Mouse (Mus musculus): ENCODE data around the gene Myo15b. TPM values are rescaled to one million over a fixed set of nuclear protein-coding genes. Genes with fewer than 3 reads are reported as not detected.

Myo15b gene
- total RNA-seq (2021) = under 1 TPM in 1 of 2 experiments, not detected in 1; 0.28 TPM

- intact Hi-C loops (cut with DNase I) = no loop called here
- no peak for DNase-seq
These were observed at the start of gene Myo15b for GRCm38 (mm10) chr11:115858354-115858753. Gene Myo15b (plus strand): TSS chr11:115858406.

DNA sequence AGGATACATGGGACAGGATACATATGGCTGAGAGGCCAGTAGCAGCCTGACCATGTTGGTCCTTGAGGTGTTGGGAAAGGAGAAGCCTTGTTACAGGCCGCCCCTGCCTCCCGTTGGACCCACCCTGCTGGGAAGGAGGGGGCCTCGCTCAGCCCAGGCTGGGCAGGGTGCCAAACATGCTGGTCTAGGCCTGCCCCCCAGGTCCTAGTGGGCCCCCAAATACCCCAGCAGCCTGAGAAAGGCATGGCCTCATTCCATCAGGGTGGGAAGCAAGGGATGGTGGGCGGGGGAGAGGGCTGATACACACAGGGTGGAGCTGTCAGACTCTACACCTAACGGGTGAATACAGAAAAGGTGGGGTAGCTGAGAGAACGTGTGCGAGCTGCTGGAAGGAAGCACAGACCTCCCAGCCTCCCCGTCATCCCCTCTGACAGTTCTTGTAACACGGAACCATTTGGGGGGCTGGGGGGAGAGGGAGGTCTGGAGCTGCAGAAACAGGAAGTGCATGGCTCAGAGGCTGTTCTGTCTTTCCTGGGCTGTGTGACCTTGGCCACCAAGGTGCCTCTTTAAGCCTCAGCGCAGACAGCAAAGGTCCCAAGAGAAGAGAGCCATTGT lies 49.4 kb upstream of the Myo15b start:
- intact Hi-C loops (cut with DNase I) = no loop called here
- DNase-seq = peak; percentile 62

DNA sequence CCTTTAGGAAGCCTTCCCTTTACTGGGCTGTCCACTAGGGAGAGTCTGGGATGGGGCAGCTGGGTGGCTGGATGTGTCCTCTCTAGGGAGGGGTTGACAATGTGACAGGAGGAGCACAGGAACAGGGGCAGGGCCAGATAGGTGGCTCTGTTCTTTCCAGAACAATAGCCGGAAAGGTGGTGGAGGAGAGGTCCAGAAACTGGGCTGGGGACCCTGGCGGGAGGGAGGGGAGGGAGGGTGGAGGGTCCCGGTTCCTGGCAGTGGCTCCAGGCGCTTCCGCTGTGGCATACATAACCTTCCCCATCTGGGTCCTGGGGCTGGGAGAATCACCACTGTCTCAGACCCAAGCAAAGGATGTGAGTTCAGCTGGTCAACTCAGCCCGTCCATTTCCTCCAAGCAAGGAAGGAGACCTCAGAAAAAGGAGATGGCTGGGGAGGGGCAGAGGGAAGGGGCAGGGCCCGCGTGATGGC lies 48.9 kb upstream of the Myo15b start:
- DNase-seq = no peak
- intact Hi-C loops (cut with DNase I) = no loop called here

- DNase-seq = peak; percentile 47
- intact Hi-C loops (cut with DNase I) = loop anchor here (5.0 kb wide), 2 partner anchors 43 to 158 kb away; partner anchors contain the start of gene Tmem94
These were observed 47.8 kb upstream of the Myo15b start for GRCm38 (mm10) chr11:115810377-115810776.

DNA sequence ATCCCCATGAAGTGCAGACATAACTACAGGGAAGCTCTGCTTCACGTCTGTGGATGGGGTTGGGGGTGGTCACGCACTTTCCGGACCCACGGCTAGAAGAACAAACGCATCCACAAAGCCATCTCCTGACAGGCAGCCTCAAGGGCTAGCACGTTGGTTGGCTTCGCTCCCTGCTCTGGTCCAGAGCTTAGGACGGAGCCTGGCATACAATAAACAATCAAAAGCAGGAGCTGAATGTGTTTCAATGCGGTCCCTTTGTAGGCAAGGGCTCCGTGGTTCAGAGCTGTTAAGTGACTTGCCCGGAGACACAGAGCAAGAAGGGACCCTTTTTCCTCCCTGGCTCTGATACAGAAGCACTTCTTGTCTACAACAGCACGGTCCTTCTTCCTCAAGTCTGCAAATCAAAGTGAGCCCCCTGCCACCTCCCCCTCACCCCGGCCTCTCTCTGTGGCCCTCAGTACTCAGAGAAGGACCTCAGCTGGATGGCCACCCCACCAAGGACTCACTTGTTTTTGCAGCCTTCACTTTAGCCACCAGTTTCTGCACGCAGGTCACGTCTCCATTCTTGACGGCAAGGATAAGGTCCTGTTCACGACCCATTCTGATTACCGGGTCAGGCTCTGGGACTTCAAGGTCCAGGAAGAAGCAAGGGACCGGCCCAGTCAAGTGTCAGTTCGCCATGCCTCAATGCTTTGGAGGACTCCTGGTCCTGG lies 46.7 kb upstream of the Myo15b start:
- no peak for DNase-seq
- intact Hi-C loops (cut with DNase I) = loop anchor here (5.0 kb wide), 2 partner anchors 44 to 159 kb away; partner anchors contain the start of gene Tmem94

DNA sequence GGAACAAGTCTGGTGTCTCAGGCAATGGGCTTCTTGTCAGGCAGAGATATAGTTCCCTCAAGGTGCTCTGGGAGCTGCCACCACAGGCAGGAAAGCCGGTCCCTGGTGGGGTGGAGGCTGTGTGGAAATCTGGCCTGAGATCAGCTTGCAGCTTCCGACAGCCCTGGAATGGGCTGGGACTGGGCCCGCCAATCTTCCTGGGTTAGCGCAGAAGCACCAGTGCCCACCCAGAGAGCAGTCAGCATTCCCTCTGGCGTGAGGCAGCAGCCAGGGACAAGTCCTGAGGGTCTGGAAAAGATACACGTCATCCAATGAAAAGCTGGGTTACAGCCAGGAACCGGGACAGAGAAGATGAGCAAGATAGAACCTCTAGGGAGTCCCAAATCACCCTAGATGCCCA lies 46.1 kb upstream of the Myo15b start:
- no peak for DNase-seq
- intact Hi-C loops (cut with DNase I) = loop anchor here (5.0 kb wide), 2 partner anchors 45 to 160 kb away; partner anchors contain the start of gene Tmem94

GRCm38 (mm10) chr11:115812533-115813420 lies 45.4 kb upstream of the Myo15b start:
- DNase-seq = peak; percentile 35
- intact Hi-C loops (cut with DNase I) = loop anchor here (5.0 kb wide), 2 partner anchors 45 to 160 kb away; partner anchors contain the start of gene Tmem94

DNA sequence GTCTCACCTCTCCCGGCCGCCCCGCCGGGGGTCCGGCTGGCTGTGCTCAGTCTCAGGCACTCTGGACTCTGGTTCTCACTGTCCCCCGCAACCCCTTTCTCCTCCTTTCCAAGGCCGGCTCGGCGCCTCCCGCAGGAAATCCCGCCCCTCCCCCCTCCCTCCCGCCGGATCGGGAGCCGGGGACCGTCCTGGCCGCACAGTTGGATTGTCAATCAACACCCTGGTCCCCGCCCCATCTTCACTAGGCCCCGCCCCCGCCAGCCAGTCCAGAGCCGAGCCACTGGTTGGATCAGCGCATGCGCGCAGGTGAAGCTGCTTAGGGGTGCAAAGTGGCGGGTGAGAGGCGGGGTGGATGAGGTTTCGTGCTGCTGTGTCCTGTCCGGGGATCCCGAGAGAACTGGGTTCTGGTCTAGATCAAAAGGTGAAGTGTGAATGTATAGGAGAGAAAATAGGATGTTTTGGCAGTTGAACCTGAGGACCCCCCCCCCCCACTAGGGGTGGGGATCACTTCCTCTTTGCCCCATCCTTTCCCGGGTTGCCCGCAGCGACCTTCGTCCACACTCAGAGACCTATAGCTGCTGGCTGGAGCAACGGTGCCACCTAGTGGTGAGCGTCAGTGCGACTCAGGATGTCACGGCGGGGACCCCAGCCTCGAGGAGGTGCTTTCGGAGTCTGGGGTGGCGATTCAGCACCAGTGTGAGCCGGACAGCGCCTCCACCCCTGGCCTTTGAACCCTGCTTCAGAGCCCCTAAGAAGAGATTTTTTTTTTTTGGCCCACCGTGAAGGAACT lies 44.5 kb upstream of the Myo15b start, which contains the start of gene Caskin2:
Gene Caskin2, minus strand, starts transcription at position 133 of the 790 bp plus-strand sequence.
- peak; percentile 96 for DNase-seq
- intact Hi-C loops (cut with DNase I) = loop anchor here (2.0 to 5.0 kb wide), 3 partner anchors 46 to 161 kb away; partner anchors contain the start of gene Tmem94

DNA sequence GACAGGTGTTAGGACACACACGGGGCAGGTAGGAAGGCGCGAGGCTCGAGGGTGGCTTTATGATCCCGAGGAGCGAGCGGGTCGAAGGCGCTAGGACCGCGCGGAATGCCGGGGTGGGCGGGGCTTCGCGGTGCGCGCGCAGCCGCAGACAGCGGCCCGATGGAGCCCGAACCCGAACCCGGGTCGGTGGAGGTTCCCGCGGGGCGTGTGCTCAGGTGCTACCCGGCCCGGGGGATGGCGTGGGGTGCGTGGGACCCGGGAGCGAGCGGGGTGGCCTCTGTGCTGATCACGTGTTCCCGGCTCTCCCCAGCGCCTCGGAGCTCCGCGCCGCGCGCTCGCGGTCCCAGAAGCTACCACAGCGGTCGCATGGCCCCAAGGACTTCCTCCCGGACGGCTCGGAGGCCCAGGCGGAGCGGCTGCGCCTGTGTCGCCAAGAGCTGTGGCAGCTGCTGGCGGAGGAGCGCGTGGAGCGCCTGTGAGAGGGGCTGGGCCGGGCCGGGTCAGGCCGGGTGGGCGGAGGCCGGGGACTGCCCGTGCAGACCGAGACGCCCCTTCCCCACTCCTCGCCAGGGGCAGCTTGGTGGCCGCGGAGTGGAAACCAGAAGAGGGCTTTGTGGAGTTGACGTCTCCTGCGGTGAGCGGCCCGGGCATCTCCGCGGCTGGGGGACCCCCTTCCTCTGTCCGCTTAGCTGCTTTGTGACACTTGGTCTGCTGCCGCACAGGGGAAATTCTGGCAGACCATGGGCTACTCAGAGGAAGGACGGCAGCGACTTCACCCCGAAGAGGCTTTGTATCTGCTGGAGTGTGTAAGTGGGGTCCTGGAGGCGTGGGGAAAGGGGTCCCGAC lies 43.4 kb upstream of the Myo15b start, which contains the start of gene Tsen54:
Gene Tsen54, plus strand, starts transcription at position 120 of the 846 bp plus-strand sequence.
- intact Hi-C loops (cut with DNase I) = loop anchor here (2.0 to 5.0 kb wide), 3 partner anchors 48 to 163 kb away; partner anchors contain the start of gene Tmem94
- peak; percentile 88 for DNase-seq

DNA sequence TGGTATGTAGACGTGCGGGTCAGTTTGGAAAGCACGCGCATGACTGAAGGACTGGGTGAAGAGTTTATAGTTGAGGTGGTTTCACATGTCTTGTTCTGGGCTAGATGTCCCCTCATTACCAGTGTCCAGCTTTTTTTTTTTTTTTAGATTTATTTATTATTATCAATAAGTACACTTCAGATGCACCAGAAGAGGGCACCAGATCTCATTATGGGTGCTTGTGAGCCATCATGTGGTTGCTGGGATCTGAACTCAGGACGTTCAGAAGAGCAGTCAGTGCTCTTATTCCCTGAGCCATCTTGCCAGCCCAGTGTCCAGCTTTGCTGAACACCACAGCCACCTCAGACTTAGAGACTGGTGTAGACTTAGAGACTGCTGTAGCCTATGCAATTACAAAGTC lies 40.9 kb upstream of the Myo15b start:
- DNase-seq = no peak
- intact Hi-C loops (cut with DNase I) = no loop called here

DNA sequence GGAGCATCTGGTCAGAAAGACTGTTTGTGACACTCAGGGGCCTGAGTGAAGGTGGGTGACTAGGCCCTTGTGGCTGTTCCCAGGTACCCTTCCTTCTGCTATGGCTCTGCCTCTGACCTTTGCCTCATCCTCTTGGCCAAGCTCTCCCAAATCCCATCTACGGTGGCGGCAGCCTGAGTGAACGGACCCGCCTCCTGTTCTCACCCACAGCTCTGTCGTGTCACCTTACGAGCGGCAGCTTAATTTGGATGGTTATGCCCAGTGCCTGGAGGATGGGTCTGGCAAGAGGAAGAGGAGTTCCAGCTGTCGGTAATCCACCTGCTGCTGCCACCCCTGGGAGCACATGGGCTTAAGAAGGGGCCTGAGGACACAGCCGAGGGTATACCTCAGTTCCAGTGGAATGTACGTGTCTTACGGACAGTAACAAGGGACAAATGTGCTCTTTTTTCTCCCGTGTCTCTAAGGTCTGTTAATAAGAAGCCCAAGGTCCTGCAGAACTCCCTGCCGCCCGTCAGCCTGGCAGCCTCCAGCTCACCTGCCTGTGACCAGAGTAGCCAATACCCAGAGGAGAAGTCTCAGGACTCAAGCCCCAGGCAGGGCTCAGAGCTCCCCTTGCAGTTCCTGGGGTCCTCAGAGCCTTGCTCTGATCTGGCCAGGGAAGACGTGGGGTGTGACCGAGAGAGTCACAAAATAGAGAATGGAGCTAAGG lies 38.1 kb upstream of the Myo15b start:
- no peak for DNase-seq
- intact Hi-C loops (cut with DNase I) = no loop called here

DNA sequence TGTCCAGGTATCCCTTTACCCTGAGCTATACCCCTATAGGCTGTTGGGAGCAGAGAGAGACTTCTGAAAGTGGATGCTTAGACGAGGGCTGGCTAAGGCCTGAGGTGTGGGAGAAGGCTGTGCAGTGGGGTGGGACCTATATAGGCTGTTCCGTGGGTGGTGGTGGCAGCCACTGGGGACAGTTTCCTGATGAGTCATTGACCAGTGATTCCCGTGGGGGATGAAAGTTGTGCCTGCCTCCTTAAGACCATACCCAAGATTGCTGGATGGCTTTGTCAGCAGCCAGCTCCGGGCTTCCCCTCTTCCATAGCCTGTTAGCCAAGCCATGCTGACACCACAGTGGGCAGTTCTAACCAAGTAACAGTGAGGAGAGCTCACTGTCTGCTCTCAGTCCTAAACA lies 37.2 kb upstream of the Myo15b start:
- intact Hi-C loops (cut with DNase I) = no loop called here
- no peak for DNase-seq

- intact Hi-C loops (cut with DNase I) = no loop called here
- peak; percentile 52 for DNase-seq
These were observed 34.1 kb upstream of the Myo15b start, which contains the start of gene Llgl2 for GRCm38 (mm10) chr11:115823774-115824740. Gene Llgl2 (plus strand): TSS chr11:115824049.

- intact Hi-C loops (cut with DNase I) = no loop called here
- no peak for DNase-seq
These were observed 33.4 kb upstream of the Myo15b start for GRCm38 (mm10) chr11:115824813-115825212.

- DNase-seq = no peak
- intact Hi-C loops (cut with DNase I) = no loop called here
These were observed 31.7 kb upstream of the Myo15b start for GRCm38 (mm10) chr11:115826487-115826886.

GRCm38 (mm10) chr11:115827624-115828023 lies 30.6 kb upstream of the Myo15b start:
- intact Hi-C loops (cut with DNase I) = no loop called here
- DNase-seq = no peak

GRCm38 (mm10) chr11:115829036-115829435 lies 29.2 kb upstream of the Myo15b start:
- intact Hi-C loops (cut with DNase I) = no loop called here
- no peak for DNase-seq
